Mouse (Mus musculus) intestine, postnatal 0 days (tissue): ENCODE measurements at regions not wholly inside any gene's neighbourhood (a gene's known extent, or its start where the extent isn't known, plus 50 kb on each side); places are given as distances from the start of the nearest gene placed in this dataset.
"Not testable (repeated sequence)": the region's sequence is repeated elsewhere in the genome, so short reads cannot be mapped to it uniquely, and the experiment has no call there.

Experiments used
- ATAC-seq: fragments of 200-750 bp; cut with Nextera tagmentation; 2 replicates; pipeline ENCODE4 v1.8.0; 2017; ENCODE audit warnings: mild to moderate bottlenecking, moderate TSS enrichment, moderate library complexity
- H3K27ac ChIP-seq: fragments of 300-500 bp; sonication (generic); 2 replicates; pipeline ENCODE4 v1.5.1; 2014; ENCODE audit warnings: mild to moderate bottlenecking, low read depth, low read length, moderate library complexity
- H3K27me3 ChIP-seq: fragments of 300-500 bp; sonication (generic); replicated peaks from 2 replicates; pipeline ENCODE4 v1.6.1; 2014; ENCODE audit warnings: low read length, mixed read lengths; ENCODE audit not compliant: control insufficient read depth, insufficient read depth
- H3K36me3 ChIP-seq: fragments of 300-500 bp; sonication (generic); 2 replicates; pipeline ENCODE4 v1.6.1; 2014; ENCODE audit warnings: mild to moderate bottlenecking, moderate library complexity; ENCODE audit not compliant: control insufficient read depth, insufficient read depth
- H3K4me1 ChIP-seq: fragments of 300-500 bp; sonication (generic); replicated peaks from 2 replicates; pipeline ENCODE4 v1.6.1; 2014; ENCODE audit warnings: antibody characterized with exemption, low read length, mixed read lengths; ENCODE audit not compliant: control insufficient read depth, insufficient read depth
- H3K4me2 ChIP-seq: fragments of 300-500 bp; sonication (generic); replicated peaks from 2 replicates; pipeline ENCODE4 v1.6.1; 2014; ENCODE audit warnings: low read depth, mild to moderate bottlenecking, moderate library complexity
- H3K4me3 ChIP-seq: fragments of 300-500 bp; sonication (generic); 2 replicates; pipeline ENCODE4 v1.5.1; 2014; ENCODE audit warnings: low read depth, low read length
- H3K9ac ChIP-seq: fragments of 300-500 bp; sonication (generic); 2 replicates; pipeline ENCODE4 v1.6.1; 2014; ENCODE audit warnings: mild to moderate bottlenecking, low read depth, low read length
- H3K9me3 ChIP-seq: fragments of 300-500 bp; sonication (generic); 2 replicates; pipeline ENCODE4 v1.6.1; 2016; ENCODE audit warnings: mixed run types; ENCODE audit not compliant: control insufficient read depth
- CTCF ChIP-seq: sonication (generic); IDR thresholded peaks from 2 replicates; pipeline ENCODE4 v1.5.1; 2016; ENCODE audit warnings: low read depth, mild to moderate bottlenecking, control low read depth, antibody characterized with exemption, moderate library complexity
- WGBS: fragments of 180-500 bp; shearing (Covaris S2); extraction: QIAGEN DNeasy Blood & Tissue Kit; methylation state at CpG from one replicate; pipeline ENCODE4 v1.1.7; 2014; 5-methylcytosine and 5-hydroxymethylcytosine counted together

DNA sequence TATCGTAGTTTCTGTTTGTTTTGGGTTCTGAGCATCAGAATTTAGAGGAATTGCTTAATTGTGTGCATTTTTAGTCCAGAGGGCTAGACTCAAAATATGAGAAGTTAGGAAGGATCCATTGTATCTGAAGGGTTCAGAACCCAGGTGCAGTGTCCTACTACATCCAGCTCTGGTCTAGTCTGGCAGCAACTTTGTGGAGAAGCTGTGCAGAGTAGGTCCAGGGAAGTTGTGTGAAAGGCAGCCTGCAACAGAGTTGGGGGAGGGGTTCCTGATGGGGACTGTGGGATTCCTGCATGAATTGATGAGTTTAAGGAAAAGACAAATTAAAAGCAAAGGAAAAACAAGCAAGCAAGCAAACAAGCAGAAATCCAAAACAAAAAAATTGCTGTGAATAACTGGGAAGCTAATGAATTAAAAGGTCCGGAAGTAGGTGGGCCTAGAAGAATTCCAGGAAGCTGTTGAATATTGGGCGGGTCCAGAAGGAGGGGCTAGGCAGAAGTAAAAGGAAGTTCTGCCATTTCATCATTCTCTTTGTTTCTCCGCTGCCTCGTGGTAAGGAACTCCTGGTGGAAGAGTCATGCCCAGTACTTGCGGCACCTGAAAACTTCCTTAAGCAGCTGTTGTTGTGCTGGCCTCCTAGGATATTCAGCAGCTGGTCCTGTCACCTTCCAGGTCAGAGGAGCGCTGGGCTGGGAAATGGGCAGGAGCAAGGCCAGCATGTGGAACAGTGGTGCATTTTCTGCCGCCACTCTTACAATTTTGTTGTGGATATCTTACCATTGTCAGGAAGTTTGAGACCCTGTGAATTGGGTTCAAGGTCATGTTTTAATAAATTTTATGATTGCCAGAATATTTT, 78.4 kb upstream of the Zfp990 start:
- H3K4me2 ChIP-seq: no peak overlapping the region
- WGBS: 69% methylated on average over 8 of the region's 8 CpGs
- no peak overlapping the region for H3K9ac ChIP-seq
- H3K36me3 ChIP-seq: no peaks in the 10 kb centered on the region
- H3K27ac ChIP-seq: no peak overlapping the region
- TF ChIP-seq CTCF: no peak
- no peaks in the 10 kb centered on the region for H3K27me3 ChIP-seq
- no peak overlapping the region for H3K4me3 ChIP-seq
- 0 out of 2 replicates have a peak, but pooled peaks cover 6% of the 10 kb centered on the region for H3K9me3 ChIP-seq
- H3K4me1 ChIP-seq: no peaks in the 10 kb centered on the region
- no peak for ATAC-seq

DNA sequence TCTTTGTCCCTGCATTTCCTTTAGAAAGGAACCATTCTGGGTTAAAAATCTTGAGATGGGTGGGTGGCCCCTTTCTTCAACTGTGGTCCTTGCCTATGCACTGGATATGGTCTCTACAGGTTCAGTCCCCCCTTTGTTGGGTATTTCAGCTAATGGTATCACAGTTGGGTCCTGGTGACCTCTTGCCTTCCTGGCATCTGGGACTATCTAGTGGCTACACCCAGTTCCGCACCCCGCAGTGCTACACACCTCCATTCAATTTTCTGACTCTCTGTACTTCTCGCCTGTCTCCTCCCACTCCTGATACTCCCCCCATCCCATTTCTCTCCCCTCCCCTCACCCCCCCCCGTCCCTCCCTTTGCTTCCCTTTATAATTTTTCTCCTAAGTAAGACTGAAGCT, 92.7 kb upstream of the Zfp990 start:
- not testable (repeated sequence) for H3K36me3 ChIP-seq, H3K27ac ChIP-seq, H3K4me2 ChIP-seq, H3K4me3 ChIP-seq, ATAC-seq, H3K27me3 ChIP-seq, H3K9me3 ChIP-seq, H3K4me1 ChIP-seq, H3K9ac ChIP-seq
- WGBS: 61% methylated on average over 4 of the region's 4 CpGs

DNA sequence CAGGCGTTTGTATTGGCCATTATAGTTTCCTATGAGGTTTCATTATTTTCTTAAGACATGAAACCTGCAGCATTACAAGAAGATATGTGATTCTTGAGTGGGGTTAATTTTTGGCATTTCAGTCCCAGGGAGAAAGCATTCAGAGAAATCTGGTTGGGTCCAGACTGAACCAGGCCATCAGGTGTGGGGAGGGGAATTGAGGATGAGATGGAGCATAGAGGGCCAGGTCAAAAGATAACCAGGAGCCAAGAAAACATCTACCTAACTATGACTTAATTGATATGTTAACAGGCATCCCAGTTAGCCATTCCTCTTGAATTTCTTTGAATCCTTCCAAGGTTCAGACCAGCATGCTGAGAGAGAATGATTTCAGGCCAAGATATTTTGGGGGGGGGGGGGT, 96.2 kb upstream of the Tnfrsf8 start:
- Histone ChIP-seq H3K4me1 (no peaks in the 10 kb centered on the region), H3K27ac (no peak overlapping the region), H3K36me3 (no peaks in the 10 kb centered on the region), H3K27me3 (no peaks in the 10 kb centered on the region), H3K4me2 (no peak overlapping the region), H3K4me3 (no peak overlapping the region), H3K9ac (no peak overlapping the region), H3K9me3 (no peaks in the 10 kb centered on the region)
- WGBS: 54% methylated on average over 1 of the region's 1 CpGs
- no peak for TF ChIP-seq CTCF
- no peak for ATAC-seq

DNA sequence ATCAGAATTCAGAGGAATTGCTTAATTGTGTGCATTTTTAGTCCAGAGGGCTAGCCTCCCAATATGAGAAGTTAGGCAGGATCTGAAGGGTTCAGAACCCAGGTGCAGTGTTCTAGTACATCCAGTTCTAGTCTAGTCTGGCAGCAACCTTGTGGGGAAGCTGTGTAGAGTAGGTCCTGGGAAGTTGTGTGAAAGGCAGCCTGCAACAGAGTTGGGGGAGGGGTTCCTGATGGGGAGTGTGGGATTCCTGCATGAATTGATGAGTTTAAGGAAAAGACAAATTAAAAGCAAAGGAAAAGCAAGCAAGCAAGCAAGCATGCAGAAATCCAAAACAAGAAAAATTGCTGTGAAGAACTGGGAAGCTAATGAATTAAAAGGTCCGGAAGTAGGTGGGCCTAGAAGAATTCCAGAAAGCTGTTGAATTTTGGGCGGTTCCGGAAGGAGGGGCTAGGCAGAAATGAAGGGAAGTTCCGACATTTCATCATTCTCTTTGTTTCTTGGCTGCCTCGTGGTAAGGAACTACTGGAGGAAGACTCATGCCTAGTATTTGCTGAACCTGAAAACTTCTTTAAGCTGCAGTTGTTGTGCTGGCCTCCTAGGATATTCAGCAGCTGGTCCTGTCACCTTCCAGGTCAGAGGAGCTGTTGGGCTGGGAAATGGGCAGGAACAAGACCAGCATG, 95.0 kb upstream of the Tnfrsf8 start:
- H3K4me2 ChIP-seq: no peak overlapping the region
- no peak overlapping the region for H3K4me3 ChIP-seq
- H3K36me3 ChIP-seq: no peaks in the 10 kb centered on the region
- no peak for TF ChIP-seq CTCF
- H3K9me3 ChIP-seq: no peaks in the 10 kb centered on the region
- WGBS: 64% methylated on average over 5 of the region's 5 CpGs
- H3K9ac ChIP-seq: no peak overlapping the region
- no peaks in the 10 kb centered on the region for H3K27me3 ChIP-seq
- ATAC-seq: no peak
- H3K27ac ChIP-seq: no peak overlapping the region
- H3K4me1 ChIP-seq: no peaks in the 10 kb centered on the region

DNA sequence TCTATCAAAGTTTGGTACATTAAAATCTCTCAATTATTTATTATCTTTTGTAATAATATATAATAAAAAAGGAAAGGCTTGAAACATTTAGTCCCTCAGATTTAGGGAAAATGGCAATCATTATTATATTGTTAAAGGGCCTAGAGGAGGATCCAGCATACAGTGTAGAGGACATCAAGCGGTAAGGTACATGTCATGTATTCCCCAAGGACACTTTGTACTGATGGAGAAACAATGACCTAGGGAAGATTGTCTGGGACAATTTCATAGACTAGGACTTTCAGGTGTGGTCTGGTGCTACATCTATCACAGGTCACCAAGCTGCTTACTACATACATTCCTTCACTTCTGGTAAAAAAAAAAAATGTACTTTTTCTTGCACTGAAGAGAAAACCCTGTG, 91.1 kb upstream of the Tnfrsf8 start:
- not testable (repeated sequence) for H3K4me2 ChIP-seq, ATAC-seq
- 56% methylated on average over 1 of the region's 1 CpGs for WGBS

DNA sequence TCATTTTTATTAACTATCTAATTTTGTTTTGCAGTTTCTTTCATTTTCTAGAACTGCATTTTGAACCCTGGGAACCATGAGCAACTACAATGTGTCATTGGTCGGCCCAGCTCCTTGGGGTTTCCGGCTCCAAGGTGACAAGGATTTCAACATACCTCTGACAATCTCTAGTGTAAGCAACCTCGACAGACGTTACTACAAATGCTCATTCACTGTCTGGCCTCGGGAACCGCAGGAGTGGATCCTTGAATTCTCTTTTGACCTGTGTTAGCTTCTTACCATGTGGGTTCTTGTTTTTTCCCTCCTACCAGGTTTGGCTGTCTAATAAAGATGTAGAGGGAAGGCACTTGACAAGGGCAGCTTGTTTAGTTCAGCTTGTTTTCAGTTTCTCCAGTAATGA, 89.3 kb upstream of the Tnfrsf8 start:
- WGBS: 74% methylated on average over 6 of the region's 6 CpGs
- not testable (repeated sequence) for H3K9ac ChIP-seq, H3K36me3 ChIP-seq, H3K9me3 ChIP-seq, ATAC-seq, H3K27ac ChIP-seq, H3K27me3 ChIP-seq, H3K4me2 ChIP-seq, H3K4me3 ChIP-seq, H3K4me1 ChIP-seq

More for the DNA sequence above, 91.1 kb upstream of the Tnfrsf8 start:
- not testable (repeated sequence) for H3K27me3 ChIP-seq, H3K9me3 ChIP-seq, H3K9ac ChIP-seq, H3K36me3 ChIP-seq, H3K4me1 ChIP-seq, H3K4me3 ChIP-seq, H3K27ac ChIP-seq

DNA sequence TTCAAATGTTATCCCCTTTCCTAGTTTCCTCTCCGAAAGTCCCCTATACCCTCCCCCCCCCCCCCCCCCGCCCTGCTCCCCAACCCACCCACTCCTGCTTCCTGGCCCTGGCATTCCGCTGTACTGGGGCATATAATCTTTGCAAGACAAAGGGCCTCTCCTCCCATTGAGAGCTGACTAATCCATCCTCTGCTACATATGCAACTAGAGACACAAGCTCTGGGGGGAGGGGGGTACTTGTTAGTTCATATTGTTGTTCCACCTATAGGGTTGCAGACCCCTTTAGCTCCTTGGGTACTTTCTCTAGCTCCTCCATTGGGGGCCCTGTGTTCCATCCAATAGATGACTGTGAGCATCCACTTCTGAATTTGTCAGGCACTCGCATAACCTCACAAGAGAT, 63.9 kb upstream of the Tnfrsf8 start:
- not testable (repeated sequence) for H3K4me1 ChIP-seq, H3K9ac ChIP-seq, H3K36me3 ChIP-seq, H3K27me3 ChIP-seq, H3K4me2 ChIP-seq, ATAC-seq, H3K27ac ChIP-seq, H3K9me3 ChIP-seq, H3K4me3 ChIP-seq
- WGBS: 84% methylated on average over 3 of the region's 4 CpGs

DNA sequence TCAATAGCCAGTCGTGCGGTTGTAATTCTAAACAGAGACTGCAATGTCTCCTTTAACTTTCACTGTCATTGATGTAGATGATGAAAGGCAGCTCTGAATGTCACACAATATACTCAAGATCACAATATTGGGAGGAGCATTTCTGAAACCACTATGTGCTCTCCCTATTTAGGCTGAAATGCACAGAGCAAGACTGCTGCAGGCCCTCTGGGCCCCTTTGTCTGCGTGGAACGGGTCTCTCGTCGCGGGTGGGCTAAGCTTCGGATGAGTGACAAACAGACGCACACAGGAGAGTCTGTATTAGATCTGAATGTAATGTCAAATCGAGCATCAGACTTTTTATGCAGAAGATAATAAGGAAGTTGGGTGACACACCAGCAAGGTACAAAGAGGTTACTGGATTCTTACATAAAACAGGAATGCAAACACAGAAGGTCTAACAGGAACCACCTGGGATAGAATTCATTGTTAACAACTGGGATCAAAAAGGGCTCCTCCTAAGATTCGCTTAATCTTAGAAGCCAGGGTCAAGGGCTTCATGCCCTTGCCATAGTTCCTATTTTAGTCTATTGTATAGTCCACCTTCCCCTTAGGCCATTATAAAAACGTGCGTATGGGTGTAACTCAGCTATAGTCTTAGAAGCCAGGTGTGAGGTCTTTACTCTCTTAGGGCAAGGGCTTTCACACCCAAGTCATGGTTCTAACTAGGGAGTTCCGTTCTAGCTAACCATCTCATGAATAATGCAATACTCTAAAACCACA, 62.5 kb upstream of the Tnfrsf8 start:
- not testable (repeated sequence) for H3K4me2 ChIP-seq, ATAC-seq
- WGBS: 82% methylated on average over 13 of the region's 14 CpGs

More for the DNA sequence above, 62.5 kb upstream of the Tnfrsf8 start:
- H3K27me3 ChIP-seq, H3K4me3 ChIP-seq, H3K9ac ChIP-seq, H3K27ac ChIP-seq, H3K36me3 ChIP-seq, H3K4me1 ChIP-seq, H3K9me3 ChIP-seq: not testable (repeated sequence)
